Mouse (Mus musculus): ENCODE results near the gene Ptbp1. TPM values are rescaled to one million over a fixed set of nuclear protein-coding genes. Genes with fewer than 3 reads are reported as not detected.
"Not testable (repeated sequence)": the region's sequence is repeated elsewhere in the genome, so short reads cannot be mapped to it uniquely, and the experiment has no call there.

Gene Ptbp1
- polyA plus RNA-seq, 1 experiment from 2014 or later, result 220 TPM

- Histone ChIP-seq H3K9ac (ENCODE audit: low read depth, low read length) (no peak overlapping the region), H3K27ac (no peak overlapping the region), H3K4me1 (replicated peaks; ENCODE audit: insufficient read depth, low read length) (peaks cover 12% of the 10 kb centered on the region), H3K4me2 (ENCODE audit: low read length) (no peak overlapping the region), H3K4me3 (replicated peaks; ENCODE audit: low read depth, low read length) (no peak overlapping the region), H3K27me3 (ENCODE audit: insufficient read depth, low read length) (no peaks in the 10 kb centered on the region), H3K9me3 (replicated peaks; ENCODE audit: low read length) (no peaks in the 10 kb centered on the region), H3K36me3 (ENCODE audit: insufficient read depth, low read length) (no peaks in the 10 kb centered on the region)
- 80% methylated on average over 8 of the region's 8 CpGs for WGBS
- DNase-seq (ENCODE audit: low spot score) (no peak), ATAC-seq (replicated peaks; ENCODE audit: low FRiP score, low read depth) (no peak)
- no peak for TF ChIP-seq CTCF (IDR thresholded peaks at IDR 0.05; ENCODE audit: low read depth)
Measured at GRCm38 (mm10) chr10:79886611-79887010, 32.4 kb downstream of the Ptbp1 start.

GRCm38 (mm10) chr10:79889386-79889785 is 35.2 kb downstream of the Ptbp1 start:
- no peak for TF ChIP-seq CTCF (IDR thresholded peaks at IDR 0.05; ENCODE audit: low read depth)
- WGBS, result 40% methylated on average over 2 of the region's 2 CpGs
- ATAC-seq (replicated peaks; ENCODE audit: low FRiP score, low read depth) (no peak), DNase-seq (ENCODE audit: low spot score) (peak; percentile 73)
- Histone ChIP-seq H3K27ac (no peak overlapping the region), H3K4me1 (replicated peaks; ENCODE audit: insufficient read depth, low read length) (no peaks in the 10 kb centered on the region), H3K4me3 (replicated peaks; ENCODE audit: low read depth, low read length) (no peak overlapping the region), H3K27me3 (ENCODE audit: insufficient read depth, low read length) (no peaks in the 10 kb centered on the region), H3K4me2 (ENCODE audit: low read length) (no peak overlapping the region), H3K9me3 (replicated peaks; ENCODE audit: low read length) (no peaks in the 10 kb centered on the region), H3K36me3 (ENCODE audit: insufficient read depth, low read length) (0 out of 2 replicates have a peak, but pooled peaks cover 5% of the 10 kb centered on the region), H3K9ac (ENCODE audit: low read depth, low read length) (no peak overlapping the region)

- no peak within 1 kb of the TSS for H3K4me2 ChIP-seq (ENCODE audit: low read length)
- 40% methylated on average over 5 of the region's 5 CpGs for WGBS
- no peaks in the 10 kb centered on the region for H3K27me3 ChIP-seq (ENCODE audit: insufficient read depth, low read length)
- H3K9ac ChIP-seq (ENCODE audit: low read depth, low read length), result no peak within 1 kb of the TSS
- no peak within 1 kb of the TSS for H3K27ac ChIP-seq
- no peak within 1 kb of the TSS for H3K4me3 ChIP-seq (replicated peaks; ENCODE audit: low read depth, low read length)
- no peaks in the 10 kb centered on the region for H3K4me1 ChIP-seq (replicated peaks; ENCODE audit: insufficient read depth, low read length)
- DNase-seq (ENCODE audit: low spot score), result no peak
- TF ChIP-seq CTCF (IDR thresholded peaks at IDR 0.05; ENCODE audit: low read depth), result no peak
- no peaks in the 10 kb centered on the region for H3K9me3 ChIP-seq (replicated peaks; ENCODE audit: low read length)
- no peak for ATAC-seq (replicated peaks; ENCODE audit: low FRiP score, low read depth)
- peaks cover 15% of the 10 kb centered on the region for H3K36me3 ChIP-seq (ENCODE audit: insufficient read depth, low read length)
Measured at GRCm38 (mm10) chr10:79890670-79891069, 36.4 kb downstream of the Ptbp1 start, which contains the start of gene Cfd. Gene Cfd, plus strand, starts transcription at chr10:79890853.

GRCm38 (mm10) chr10:79892451-79893118 is 38.4 kb downstream of the Ptbp1 start:
- H3K9me3 ChIP-seq (replicated peaks; ENCODE audit: low read length); H3K4me1 ChIP-seq (replicated peaks; ENCODE audit: insufficient read depth, low read length); H3K4me3 ChIP-seq (replicated peaks; ENCODE audit: low read depth, low read length); H3K9ac ChIP-seq (ENCODE audit: low read depth, low read length); ATAC-seq (replicated peaks; ENCODE audit: low FRiP score, low read depth); H3K27me3 ChIP-seq (ENCODE audit: insufficient read depth, low read length); H3K4me2 ChIP-seq (ENCODE audit: low read length); H3K27ac ChIP-seq: not testable (repeated sequence)
- peak; percentile 80 for TF ChIP-seq CTCF (IDR thresholded peaks at IDR 0.05; ENCODE audit: low read depth)
- DNase-seq (ENCODE audit: low spot score), result peak; percentile 83
- H3K36me3 ChIP-seq (ENCODE audit: insufficient read depth, low read length), result peaks cover 33% of the 10 kb centered on the region
- WGBS, result 44% methylated on average over 22 of the region's 22 CpGs

GRCm38 (mm10) chr10:79896306-79896705 is 42.1 kb downstream of the Ptbp1 start:
- TF ChIP-seq CTCF (IDR thresholded peaks at IDR 0.05; ENCODE audit: low read depth), result no peak
- Histone ChIP-seq H3K27me3 (ENCODE audit: insufficient read depth, low read length) (no peaks in the 10 kb centered on the region), H3K9me3 (replicated peaks; ENCODE audit: low read length) (no peaks in the 10 kb centered on the region), H3K4me2 (ENCODE audit: low read length) (no peak overlapping the region), H3K36me3 (ENCODE audit: insufficient read depth, low read length) (peaks cover 58% of the 10 kb centered on the region), H3K9ac (ENCODE audit: low read depth, low read length) (no peak overlapping the region), H3K27ac (no peak overlapping the region), H3K4me1 (replicated peaks; ENCODE audit: insufficient read depth, low read length) (no peaks in the 10 kb centered on the region), H3K4me3 (replicated peaks; ENCODE audit: low read depth, low read length) (no peak overlapping the region)
- DNase-seq (ENCODE audit: low spot score), result no peak
- ATAC-seq (replicated peaks; ENCODE audit: low FRiP score, low read depth), result no peak
- 81% methylated on average over 16 of the region's 16 CpGs for WGBS

- no peak overlapping the region for H3K4me2 ChIP-seq (ENCODE audit: low read length)
- H3K27ac ChIP-seq, result no peak overlapping the region
- H3K9ac ChIP-seq (ENCODE audit: low read depth, low read length), result no peak overlapping the region
- no peaks in the 10 kb centered on the region for H3K4me1 ChIP-seq (replicated peaks; ENCODE audit: insufficient read depth, low read length)
- WGBS, result 81% methylated on average over 13 of the region's 13 CpGs
- no peaks in the 10 kb centered on the region for H3K9me3 ChIP-seq (replicated peaks; ENCODE audit: low read length)
- TF ChIP-seq CTCF (IDR thresholded peaks at IDR 0.05; ENCODE audit: low read depth), result no peak
- no peak overlapping the region for H3K4me3 ChIP-seq (replicated peaks; ENCODE audit: low read depth, low read length)
- peaks cover 58% of the 10 kb centered on the region for H3K36me3 ChIP-seq (ENCODE audit: insufficient read depth, low read length)
- no peak for DNase-seq (ENCODE audit: low spot score)
- no peak for ATAC-seq (replicated peaks; ENCODE audit: low FRiP score, low read depth)
- no peaks in the 10 kb centered on the region for H3K27me3 ChIP-seq (ENCODE audit: insufficient read depth, low read length)
Measured at GRCm38 (mm10) chr10:79896814-79897213, 42.6 kb downstream of the Ptbp1 start.
